Comparison of ENCODE assay signal across 8 mouse cellular contexts in genomic region chr1:39192460-39192996, GRCm38 (mm10). TPM values are rescaled to one million over a fixed set of nuclear protein-coding genes. Genes with fewer than 3 reads are reported as not detected.
DNase-seq lines count a peak whose midpoint lies in the region; ATAC-seq and TF ChIP-seq lines count a peak whose summit lies in the region.

No protein-coding gene starts in this region.

- no peak for TF ChIP-seq CTCF in E14TG2a.4 (conservative IDR thresholded peaks at IDR 0.05; ENCODE audit: low read length)

- peak overlapping the region; percentile 98 for H3K4me2 ChIP-seq in forebrain, embryonic 16.5 days (ENCODE audit: low read length)
- H3K4me2 ChIP-seq in lung, embryonic 15.5 days, result peak overlapping the region; percentile 100

- intact Hi-C loops in heart, postnatal 14 days (cut with DNase I), result loop anchor here (5.0 to 10.0 kb wide), 4 partner anchors 85 to 342 kb away; partner anchors contain the start of gene Cnot11

- no peak for ATAC-seq in forebrain, embryonic 16.5 days
- 0 out of 2 replicates have a peak, but pooled peaks have one; percentile 41 for ATAC-seq in lung, embryonic 15.5 days (ENCODE audit: borderline replicate concordance, extremely low read depth, low FRiP score, low TSS enrichment)

- no peak overlapping the region for H3K27ac ChIP-seq in brown adipose tissue, adult 24 weeks (replicated peaks; ENCODE audit: low read depth, low read length)
- no peak overlapping the region for H3K27ac ChIP-seq in forebrain, embryonic 16.5 days (ENCODE audit: low read length)
- H3K27ac ChIP-seq in lung, embryonic 15.5 days, result 0 out of 2 replicates have a peak overlapping the region, but pooled peaks have one; percentile 37

- H3K9ac ChIP-seq in forebrain, embryonic 16.5 days (replicated peaks; ENCODE audit: low read depth, low read length), result peak overlapping the region; percentile 66
- peak overlapping the region; percentile 58; the same call in 1 of the 2 replicates for H3K9ac ChIP-seq in lung, embryonic 15.5 days

- peak overlapping the region; percentile 84 for H3K4me3 ChIP-seq in E14TG2a.4 (replicated peaks; ENCODE audit: low read length)
- peak overlapping the region; percentile 71 for H3K4me3 ChIP-seq in brown adipose tissue, adult 24 weeks (ENCODE audit: insufficient read depth, low read depth, low read length)
- peak overlapping the region; percentile 76 for H3K4me3 ChIP-seq in forebrain, embryonic 16.5 days (replicated peaks; ENCODE audit: low read length)
- H3K4me3 ChIP-seq in lung, embryonic 15.5 days, result peak overlapping the region; percentile 73

- 3% methylated on average over 27 of the region's 28 CpGs for WGBS in forebrain, embryonic 16.5 days
- 1% methylated on average over 25 of the region's 28 CpGs for WGBS in lung, embryonic 15.5 days

- H3K4me1 ChIP-seq in E14TG2a.4 (replicated peaks; ENCODE audit: low read depth, low read length), result peaks cover 35% of the 10 kb centered on the region
- H3K4me1 ChIP-seq in brown adipose tissue, adult 24 weeks (ENCODE audit: control insufficient read depth, insufficient read depth, insufficient read length, low read length), result peaks cover 3% of the 10 kb centered on the region; the same call in 1 of the 2 replicates
- H3K4me1 ChIP-seq in forebrain, embryonic 16.5 days (replicated peaks; ENCODE audit: control insufficient read depth, insufficient read depth, low read length), result peaks cover 21% of the 10 kb centered on the region
- peaks cover 21% of the 10 kb centered on the region for H3K4me1 ChIP-seq in lung, embryonic 15.5 days

- peaks cover 54% of the 10 kb centered on the region for H3K27me3 ChIP-seq in E14TG2a.4 (ENCODE audit: insufficient read depth, low read length)
- H3K27me3 ChIP-seq in forebrain, embryonic 16.5 days (replicated peaks; ENCODE audit: control insufficient read depth, insufficient read depth, low read length), result peaks cover 22% of the 10 kb centered on the region
- peaks cover 34% of the 10 kb centered on the region for H3K27me3 ChIP-seq in lung, embryonic 15.5 days

- no peaks in the 10 kb centered on the region for H3K9me3 ChIP-seq in E14TG2a.4 (ENCODE audit: low read length)
- no peaks in the 10 kb centered on the region for H3K9me3 ChIP-seq in forebrain, embryonic 16.5 days (ENCODE audit: control insufficient read depth, low read length)
- no peaks in the 10 kb centered on the region for H3K9me3 ChIP-seq in lung, embryonic 15.5 days

- no peaks in the 10 kb centered on the region for H3K36me3 ChIP-seq in E14TG2a.4 (ENCODE audit: insufficient read depth, low read length)
- no peaks in the 10 kb centered on the region for H3K36me3 ChIP-seq in forebrain, embryonic 16.5 days (ENCODE audit: control insufficient read depth, insufficient read depth)
- H3K36me3 ChIP-seq in lung, embryonic 15.5 days, result no peaks in the 10 kb centered on the region

- DNase-seq in heart, postnatal 14 days, result peak; percentile 79 to 83
- DNase-seq in kidney, postnatal 4 days, result peak; percentile 77 to 86
- DNase-seq in retina, embryonic 14.5 days (ENCODE audit: low spot score), result peak; percentile 67
- no peak for DNase-seq in MN1 (ENCODE audit: low spot score)

RNA-seq across cellular contexts. Expression of gene Npas2, which starts 1.0 kb away (rescaled TPM):
- polyA plus RNA-seq in brown adipose tissue, adult 24 weeks (2012; ENCODE audit: insufficient read depth, insufficient read length, missing spikeins), result 0.88 and 0.95 TPM in 2 replicates
- polyA plus RNA-seq in forebrain, embryonic 16.5 days (2015; fragmentation: Nextera tagmentation; extraction: Ambion mirVana), result 1.3 and 1.6 TPM in 2 replicates
- total RNA-seq in heart, postnatal 14 days (2021), result 1 to 10 TPM; 6.6 to 7.9 TPM
- 1.1 and 1.5 TPM in 2 replicates for polyA plus RNA-seq in lung, embryonic 15.5 days (2015; fragmentation: Nextera tagmentation; extraction: Ambion mirVana)
